Mouse (Mus musculus) yolk sac, embryonic 10.5 days (tissue): ENCODE measurements at regions not wholly inside any gene's neighbourhood (a gene's known extent, or its start where the extent isn't known, plus 50 kb on each side); places are given as distances from the start of the nearest gene placed in this dataset.
A peak's percentile ranks its signal among the peaks of the same experiment; 100 is the strongest.

Experiments
- DNase-seq: peaks from one replicate; pipeline ENCODE4 v3.0.0-alpha.2; 2017; ENCODE audit warnings: low spot score

- DNase-seq = no peak
Measured at GRCm38 (mm10) chr2:161340291-161340690, 231.4 kb upstream of the Chd6 start.

GRCm38 (mm10) chr2:161339327-161340001, 230.6 kb upstream of the Chd6 start:
- peak; percentile 1 for DNase-seq

GRCm38 (mm10) chr2:161338953-161339326, 230.1 kb upstream of the Chd6 start:
- no peak for DNase-seq

- DNase-seq = no peak
Measured at GRCm38 (mm10) chr2:161332653-161333052, 223.8 kb upstream of the Chd6 start.

- DNase-seq = no peak
Measured at GRCm38 (mm10) chr2:161331850-161332365, 223.0 kb upstream of the Chd6 start.

GRCm38 (mm10) chr2:161302796-161303195, 193.9 kb upstream of the Chd6 start:
- no peak for DNase-seq

- DNase-seq = no peak
Measured at GRCm38 (mm10) chr2:161268861-161269413, 160.1 kb upstream of the Chd6 start.

GRCm38 (mm10) chr2:161266476-161266875, 157.6 kb upstream of the Chd6 start:
- no peak for DNase-seq

GRCm38 (mm10) chr2:161265211-161265610, 156.3 kb upstream of the Chd6 start:
- no peak for DNase-seq

GRCm38 (mm10) chr2:161252761-161253160, 143.9 kb upstream of the Chd6 start:
- no peak for DNase-seq

GRCm38 (mm10) chr2:161241665-161242064, 132.8 kb upstream of the Chd6 start:
- DNase-seq = no peak

- no peak for DNase-seq
Measured at GRCm38 (mm10) chr2:161237280-161237819, 128.5 kb upstream of the Chd6 start.

GRCm38 (mm10) chr2:161233155-161233741, 124.4 kb upstream of the Chd6 start:
- DNase-seq = no peak

- no peak for DNase-seq
Measured at GRCm38 (mm10) chr2:161231405-161231804, 122.5 kb upstream of the Chd6 start.

- DNase-seq = no peak
Measured at GRCm38 (mm10) chr2:161215736-161216135, 106.9 kb upstream of the Chd6 start.

GRCm38 (mm10) chr2:161214681-161215458, 106.0 kb upstream of the Chd6 start:
- peak; percentile 47 for DNase-seq

- no peak for DNase-seq
Measured at GRCm38 (mm10) chr2:161212322-161212882, 103.5 kb upstream of the Chd6 start.

- no peak for DNase-seq
Measured at GRCm38 (mm10) chr2:161196713-161197372, 88.0 kb upstream of the Chd6 start.

- DNase-seq = no peak
Measured at GRCm38 (mm10) chr2:161187516-161187915, 78.6 kb upstream of the Chd6 start.

GRCm38 (mm10) chr2:161185122-161185521, 76.2 kb upstream of the Chd6 start:
- DNase-seq = no peak

- DNase-seq = peak; percentile 85
Measured at GRCm38 (mm10) chr2:161177355-161178021, 68.6 kb upstream of the Chd6 start.
